Mouse (Mus musculus) thymus, adult 2 months (tissue): ENCODE results near the gene Dcst2.

Source experiments
- CTCF ChIP-seq: fragments of 200-500 bp; IDR thresholded peaks from 2 replicates; pipeline ENCODE4 v1.5.1; 2012; ENCODE audit warnings: mild to moderate bottlenecking, control low read depth, low read length, moderate library complexity, borderline replicate concordance; ENCODE audit not compliant: control insufficient read depth, poor library complexity, insufficient read depth; ENCODE audit errors: extremely low read depth
- POLR2A ChIP-seq: fragments of 200-500 bp; IDR thresholded peaks from 2 replicates; pipeline ENCODE4 v1.6.1; 2012; ENCODE audit warnings: mild to moderate bottlenecking, low read length, control low read depth, moderate library complexity; ENCODE audit not compliant: control insufficient read depth, poor library complexity, insufficient read depth; ENCODE audit errors: extremely low read depth

DNA sequence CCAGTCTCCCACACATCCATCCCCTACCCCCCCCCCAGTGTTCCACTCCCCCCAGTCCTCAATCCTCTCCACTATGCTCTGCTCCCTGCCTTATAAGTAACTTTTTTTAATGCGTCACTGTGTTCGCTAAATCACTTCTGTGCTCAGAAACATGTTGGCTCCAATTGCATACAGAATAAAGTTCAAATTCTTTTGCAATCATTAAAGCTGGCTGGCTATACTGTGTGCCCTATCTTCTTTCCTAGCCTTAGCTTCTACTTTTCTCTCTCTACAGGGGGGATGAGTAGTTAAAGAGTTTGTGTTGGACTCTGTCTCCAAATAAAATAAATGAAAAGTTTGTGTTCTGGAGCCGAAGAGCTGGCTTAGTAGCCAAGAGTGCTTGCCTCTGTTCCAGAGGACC, 47.9 kb downstream of the Dcst2 start:
- TF ChIP-seq CTCF, result no peak
- no peak for TF ChIP-seq POLR2A
